In genomic region chr11:50506820-50507497, GRCm38 (mm10) we compare ENCODE assay signal across 20 mouse cellular contexts.
A peak's percentile ranks its signal among the peaks of the same experiment; 100 is the strongest.
DNase-seq lines count a peak whose midpoint lies in the region; ATAC-seq and TF ChIP-seq lines count a peak whose summit lies in the region.
"Had no signal": no experiment of that assay in that cellular context is flagged by ENCODE, and none has a peak within 500 bp of the region (broad histone marks: within the 10 kb centered on the region; RNA-seq: fewer than 3 reads in every experiment).

No protein-coding gene starts in this region.

- H3K4me1 ChIP-seq in embryonic facial prominence, embryonic 10.5 days, result peaks cover 15% of the 10 kb centered on the region
- peaks cover 8% of the 10 kb centered on the region; the same call in 1 of the 2 replicates for H3K4me1 ChIP-seq in forebrain, embryonic 16.5 days (replicated peaks; ENCODE audit: control insufficient read depth, insufficient read depth, low read length)
- peaks cover 21% of the 10 kb centered on the region for H3K4me1 ChIP-seq in midbrain, embryonic 13.5 days (replicated peaks)
- H3K4me1 ChIP-seq: embryonic facial prominence, embryonic 15.5 days; liver, embryonic 15.5 days had no signal

- H3K9ac ChIP-seq in forebrain, embryonic 16.5 days (replicated peaks; ENCODE audit: low read depth, low read length), result no peak overlapping the region
- peak overlapping the region; percentile 28; the same call in 1 of the 2 replicates for H3K9ac ChIP-seq in midbrain, embryonic 13.5 days (replicated peaks)
- H3K9ac ChIP-seq: embryonic facial prominence, embryonic 15.5 days; liver, embryonic 15.5 days had no signal

- H3K9me3 ChIP-seq in embryonic facial prominence, embryonic 10.5 days, result no peaks in the 10 kb centered on the region
- H3K9me3 ChIP-seq in forebrain, embryonic 16.5 days (ENCODE audit: control insufficient read depth, low read length), result 0 out of 2 replicates have a peak, but pooled peaks cover 4% of the 10 kb centered on the region
- no peaks in the 10 kb centered on the region; the same call in 1 of the 2 replicates for H3K9me3 ChIP-seq in midbrain, embryonic 13.5 days
- H3K9me3 ChIP-seq: embryonic facial prominence, embryonic 15.5 days; liver, embryonic 15.5 days had no signal

- H3K27me3 ChIP-seq in embryonic facial prominence, embryonic 10.5 days (replicated peaks; ENCODE audit: low read depth, poor library complexity, severe bottlenecking), result no peaks in the 10 kb centered on the region
- H3K27me3 ChIP-seq in forebrain, embryonic 16.5 days (replicated peaks; ENCODE audit: control insufficient read depth, insufficient read depth, low read length), result no peaks in the 10 kb centered on the region
- H3K27me3 ChIP-seq in midbrain, embryonic 13.5 days, result no peaks in the 10 kb centered on the region
- H3K27me3 ChIP-seq: embryonic facial prominence, embryonic 15.5 days; liver, embryonic 15.5 days had no signal

- WGBS in embryonic facial prominence, embryonic 10.5 days, result 67% methylated on average over 5 of the region's 5 CpGs
- WGBS in forebrain, embryonic 16.5 days, result 34% methylated on average over 5 of the region's 5 CpGs
- 25% methylated on average over 5 of the region's 5 CpGs for WGBS in midbrain, embryonic 13.5 days

- no peak for TF ChIP-seq CTCF in brain, embryonic 14.5 days (IDR thresholded peaks at IDR 0.05; ENCODE audit: borderline replicate concordance, extremely low read depth, insufficient read depth, insufficient read length)

- peak; percentile 54 for ATAC-seq in forebrain, embryonic 16.5 days
- ATAC-seq in midbrain, embryonic 13.5 days, result peak; percentile 87

- no peak overlapping the region for H3K4me3 ChIP-seq in embryonic facial prominence, embryonic 10.5 days
- no peak overlapping the region for H3K4me3 ChIP-seq in forebrain, embryonic 16.5 days (replicated peaks; ENCODE audit: low read length)
- H3K4me3 ChIP-seq in midbrain, embryonic 13.5 days (replicated peaks), result no peak overlapping the region
- H3K4me3 ChIP-seq: embryonic facial prominence, embryonic 15.5 days; gastrocnemius, adult 2 months; liver, embryonic 15.5 days had no signal

- no peak overlapping the region for H3K4me2 ChIP-seq in forebrain, embryonic 16.5 days (ENCODE audit: low read length)
- no peak overlapping the region for H3K4me2 ChIP-seq in midbrain, embryonic 13.5 days (replicated peaks)
- H3K4me2 ChIP-seq: embryonic facial prominence, embryonic 15.5 days; liver, embryonic 15.5 days had no signal

- H3K36me3 ChIP-seq in embryonic facial prominence, embryonic 10.5 days (replicated peaks), result no peaks in the 10 kb centered on the region
- H3K36me3 ChIP-seq in forebrain, embryonic 16.5 days (ENCODE audit: control insufficient read depth, insufficient read depth), result no peaks in the 10 kb centered on the region
- H3K36me3 ChIP-seq in midbrain, embryonic 13.5 days, result no peaks in the 10 kb centered on the region
- H3K36me3 ChIP-seq: embryonic facial prominence, embryonic 15.5 days; liver, embryonic 15.5 days had no signal

- TF ChIP-seq POLR2A in brain, embryonic 14.5 days (IDR thresholded peaks at IDR 0.05; ENCODE audit: borderline replicate concordance, extremely low read depth, insufficient read depth, insufficient read length, poor library complexity, severe bottlenecking), result no peak

- H3K27ac ChIP-seq in embryonic facial prominence, embryonic 10.5 days (replicated peaks), result peak overlapping the region; percentile 61
- no peak overlapping the region for H3K27ac ChIP-seq in forebrain, embryonic 16.5 days (ENCODE audit: low read length)
- H3K27ac ChIP-seq in midbrain, embryonic 13.5 days, result peak overlapping the region; percentile 75
- H3K27ac ChIP-seq: embryonic facial prominence, embryonic 15.5 days; gastrocnemius, adult 2 months; liver, embryonic 15.5 days had no signal

- peak; percentile 64 for DNase-seq in brain, embryonic 14.5 days (ENCODE audit: low read depth)
- DNase-seq in embryonic facial prominence, embryonic 10.5 days (ENCODE audit: low spot score), result peak; percentile 20
- no peak for DNase-seq in layer of hippocampus, adult 11-12 months (ENCODE audit: low spot score)
- no peak for DNase-seq in cerebellum, postnatal 14 days
- DNase-seq in lung, adult 18-20 months, result no peak
- no peak for DNase-seq in left cerebral cortex, adult 18-20 months (ENCODE audit: low spot score in 2 of 2)
- DNase-seq: adrenal gland, adult 2 months; cerebellum, adult 11 months; cerebellum, postnatal 25 days; gastrocnemius, adult 2 months; kidney, adult 2 months; kidney, postnatal 25 days; layer of hippocampus, adult 9-11 months; lung, postnatal 14 days; spleen, adult 18-20 months; thymus, adult 18-20 months had no signal

Comparison
In these comparisons a context has a peak if more than half of its experiments do, and no peak if none do; other contexts are left out.
1. DNase-seq: peak in brain, embryonic 14.5 days (single experiment) and embryonic facial prominence, embryonic 10.5 days (single experiment); none in layer of hippocampus, adult 11-12 months (single experiment), cerebellum, postnatal 14 days (0 of 2), lung, adult 18-20 months (0 of 2) and left cerebral cortex, adult 18-20 months (0 of 2).